In the genomic region with DNA sequence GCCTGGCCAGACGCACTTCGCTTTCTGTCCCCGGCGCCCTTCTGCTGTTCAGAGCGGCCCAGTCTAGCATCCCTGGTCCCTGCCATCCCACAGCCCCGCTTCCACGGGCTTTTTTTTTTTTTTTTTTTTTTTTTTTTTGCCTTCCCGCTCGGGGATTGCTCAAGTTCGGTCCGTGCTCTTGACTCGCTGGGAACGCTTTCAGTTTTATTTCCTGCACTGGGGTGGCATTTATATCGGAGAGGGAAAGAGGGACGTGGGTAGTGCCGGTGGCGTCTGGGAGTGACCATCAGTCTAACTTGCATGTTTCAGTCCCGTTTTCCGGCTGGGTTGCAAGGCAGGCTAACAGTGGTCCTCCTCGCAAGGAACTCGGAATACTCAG, we compare ENCODE assay signal across 8 mouse cellular contexts. TPM values are rescaled to one million over a fixed set of nuclear protein-coding genes. Genes with fewer than 3 reads are reported as not detected.
A peak's percentile ranks its signal among the peaks of the same experiment; 100 is the strongest.
DNase-seq lines count a peak whose midpoint lies in the region; ATAC-seq and TF ChIP-seq lines count a peak whose summit lies in the region.

No protein-coding gene starts in this region.

- WGBS in hindbrain, embryonic 13.5 days, result under 1% methylated on average over 21 of the region's 21 CpGs

- H3K4me2 ChIP-seq in hindbrain, embryonic 13.5 days, result peak overlapping the region; percentile 78

- H3K27me3 ChIP-seq in hindbrain, embryonic 13.5 days, result no peaks in the 10 kb centered on the region
- no peaks in the 10 kb centered on the region for H3K27me3 ChIP-seq in testis, adult 2 months (ENCODE audit: control insufficient read depth, insufficient read depth, low read length)

- TF ChIP-seq POLR2A in testis, adult 2 months (IDR thresholded peaks at IDR 0.05; ENCODE audit: control insufficient read depth, low read depth, low read length), result no peak

- no peak for ATAC-seq in hindbrain, embryonic 13.5 days (ENCODE audit: low FRiP score)

- H3K4me1 ChIP-seq in hindbrain, embryonic 13.5 days (replicated peaks), result peaks cover 33% of the 10 kb centered on the region
- H3K4me1 ChIP-seq in testis, adult 2 months (ENCODE audit: control insufficient read depth, insufficient read depth, low read length), result no peaks in the 10 kb centered on the region

- DNase-seq in gastrocnemius, postnatal 10 days, result peak; percentile 15
- no peak for DNase-seq in gastrocnemius, adult 8-10 months (ENCODE audit: low spot score in 2 of 2)
- DNase-seq in urinary bladder, postnatal 25 days (ENCODE audit: low spot score), result peak; percentile 10
- DNase-seq in urinary bladder, postnatal 10 days (ENCODE audit: low spot score), result no peak
- peak; percentile 39 for DNase-seq in lung, postnatal 25 days (ENCODE audit: low spot score)
- no peak for DNase-seq in layer of hippocampus, postnatal 14 days (ENCODE audit: low spot score in 2 of 2)

- no peak for TF ChIP-seq CTCF in testis, adult 2 months (IDR thresholded peaks at IDR 0.05; ENCODE audit: control insufficient read depth, insufficient read depth, insufficient replicate concordance, low read depth, low read length)

- no peaks in the 10 kb centered on the region for H3K36me3 ChIP-seq in hindbrain, embryonic 13.5 days
- no peaks in the 10 kb centered on the region for H3K36me3 ChIP-seq in testis, adult 2 months (ENCODE audit: control insufficient read depth, insufficient read depth, low read length)

- peak overlapping the region; percentile 95 for H3K27ac ChIP-seq in hindbrain, embryonic 13.5 days
- peak overlapping the region; percentile 92 for H3K27ac ChIP-seq in testis, adult 2 months (ENCODE audit: control insufficient read depth, insufficient read depth, low read depth, low read length)

- peak overlapping the region; percentile 78 for H3K4me3 ChIP-seq in hindbrain, embryonic 13.5 days
- H3K4me3 ChIP-seq in testis, adult 2 months (ENCODE audit: control insufficient read depth, low read depth, low read length), result peak overlapping the region; percentile 93

- H3K9me3 ChIP-seq in hindbrain, embryonic 13.5 days, result no peaks in the 10 kb centered on the region

- peak overlapping the region; percentile 90 for H3K9ac ChIP-seq in hindbrain, embryonic 13.5 days

RNA-seq across cellular contexts. Expression of a gene that starts 0.7 kb away (rescaled TPM):
- total RNA-seq in gastrocnemius, postnatal 10 days (2021), result 10 to 100 TPM; 46.5 to 48.8 TPM
- total RNA-seq in gastrocnemius, adult 8-10 months (2022), result 10 to 100 TPM; 29.5 to 35.1 (median 33.3) TPM
- polyA plus RNA-seq in hindbrain, embryonic 13.5 days (2015; fragmentation: Nextera tagmentation; extraction: Ambion mirVana), result 79.1 and 80.4 TPM in 2 replicates
- 54.8 and 60.1 TPM in 2 replicates for polyA plus RNA-seq in testis, adult 2 months (2012; rRNA removed)
- total RNA-seq in layer of hippocampus, postnatal 14 days (2021), result 10 to 100 TPM; 68.2 to 73.1 TPM

Comparison
In these comparisons a context has a peak if more than half of its experiments do, and no peak if none do; other contexts are left out.
1. DNase-seq: peak in gastrocnemius, postnatal 10 days (single experiment), urinary bladder, postnatal 25 days (single experiment) and lung, postnatal 25 days (single experiment); none in gastrocnemius, adult 8-10 months (0 of 2), urinary bladder, postnatal 10 days (single experiment) and layer of hippocampus, postnatal 14 days (0 of 2).